Mouse (Mus musculus) forebrain, postnatal 0 days (tissue): ENCODE data around the gene Kif21b. TPM values are rescaled to one million over a fixed set of nuclear protein-coding genes. Genes with fewer than 3 reads are reported as not detected.
A peak's percentile ranks its signal among the peaks of the same experiment; 100 is the strongest.

Experiments used
- ATAC-seq: fragments of 200-750 bp; cut with Nextera tagmentation; 2 replicates; pipeline ENCODE4 v1.8.0; 2017; ENCODE audit warnings: mild to moderate bottlenecking, moderate library complexity
- DNase-seq: peaks from one replicate; pipeline ENCODE4 v3.0.0-alpha.2; 2015
- H3K27ac ChIP-seq: fragments of 300-500 bp; sonication (generic); 2 replicates; pipeline ENCODE4 v1.5.1; 2014; ENCODE audit warnings: low read depth, mild to moderate bottlenecking, antibody characterized with exemption, low read length, moderate library complexity, mixed read lengths
- H3K27me3 ChIP-seq: fragments of 300-500 bp; sonication (generic); 2 replicates; pipeline ENCODE4 v1.6.1; 2014; ENCODE audit warnings: mild to moderate bottlenecking, low read length, mixed read lengths; ENCODE audit not compliant: insufficient read depth
- H3K36me3 ChIP-seq: fragments of 300-500 bp; sonication (generic); 2 replicates; pipeline ENCODE4 v1.6.1; 2014; ENCODE audit warnings: mild to moderate bottlenecking, moderate library complexity; ENCODE audit not compliant: insufficient read depth
- H3K4me1 ChIP-seq: fragments of 300-500 bp; sonication (generic); 2 replicates; pipeline ENCODE4 v1.6.1; 2014; ENCODE audit warnings: antibody characterized with exemption; ENCODE audit not compliant: insufficient read depth
- H3K4me2 ChIP-seq: fragments of 300-500 bp; sonication (generic); 2 replicates; pipeline ENCODE4 v1.6.1; 2014; ENCODE audit warnings: low read depth, mild to moderate bottlenecking, moderate library complexity
- H3K4me3 ChIP-seq: fragments of 300-500 bp; sonication (generic); 2 replicates; pipeline ENCODE4 v1.5.1; 2014; ENCODE audit warnings: low read depth, low read length, mixed read lengths
- H3K9ac ChIP-seq: fragments of 300-500 bp; sonication (generic); 2 replicates; pipeline ENCODE4 v1.6.1; 2014; ENCODE audit warnings: mild to moderate bottlenecking
- H3K9me3 ChIP-seq: fragments of 300-500 bp; sonication (generic); 2 replicates; pipeline ENCODE4 v1.6.1; 2016; ENCODE audit warnings: low read length
- CTCF ChIP-seq: sonication (generic); IDR thresholded peaks from 2 replicates; pipeline ENCODE4 v1.5.1; 2016; ENCODE audit warnings: antibody characterized with exemption, control low read depth, low read depth
- WGBS: fragments of 180-500 bp; shearing (Covaris S2); extraction: QIAGEN DNeasy Blood & Tissue Kit; methylation state at CpG from one replicate; pipeline ENCODE4 v1.1.7; 2014; 5-methylcytosine and 5-hydroxymethylcytosine counted together
- polyA plus RNA-seq: library from polyadenylated mRNA; unstranded; fragments of >200 nt; fragmentation: Nextera tagmentation; extraction: Ambion mirVana; gene quantifications from 2 replicates; pipeline ENCODE4 v1.2.1, GENCODE M21; 2015
- total RNA-seq: library from RNA; depleted of rRNA; stranded (reverse); fragments of >200 nt; gene quantifications from 2 replicates; pipeline ENCODE4 v1.2.3, GENCODE M21; 2014

Gene Kif21b
- total and polyA plus RNA-seq, 2 experiments from 2014 or later, result 29.2 to 135 TPM

- WGBS, result 93% methylated on average over 5 of the region's 5 CpGs
- no peak overlapping the region for H3K4me2 ChIP-seq
- ATAC-seq, result no peak
Measured at GRCm38 (mm10) chr1:136190033-136190432, 58.8 kb downstream of the Kif21b start.

DNA sequence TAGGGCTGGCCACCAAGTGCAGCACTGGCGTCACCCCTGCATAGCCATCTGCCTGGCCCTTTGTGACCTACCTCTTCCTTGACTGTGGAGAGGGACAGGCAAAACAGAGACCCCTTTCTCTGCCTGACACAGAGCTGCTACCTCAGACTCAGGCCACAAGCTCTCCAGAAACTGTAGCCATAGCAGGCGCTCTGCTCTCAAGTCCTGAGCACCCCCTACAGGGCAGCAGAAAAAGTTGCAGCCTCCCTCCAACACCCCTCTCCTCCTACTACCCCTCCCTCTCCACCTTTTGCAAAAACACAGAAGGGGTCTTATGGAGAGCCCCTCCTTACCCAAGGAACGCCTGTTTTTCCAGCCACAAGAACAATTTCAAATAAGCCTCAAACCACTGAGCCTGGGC is 81.6 kb downstream of the Kif21b start, which contains the start of gene Mroh3:
TSS of gene Mroh3 (minus strand) at position 26 of the 400 bp plus-strand sequence.
- Histone ChIP-seq H3K4me2 (no peak within 1 kb of the TSS), H3K4me3 (no peak within 1 kb of the TSS), H3K9me3 (no peaks in the 10 kb centered on the region), H3K27me3 (no peaks in the 10 kb centered on the region), H3K36me3 (peaks cover 3% of the 10 kb centered on the region; the same call in 1 of the 2 replicates), H3K4me1 (no peaks in the 10 kb centered on the region), H3K27ac (no peak within 1 kb of the TSS), H3K9ac (no peak within 1 kb of the TSS)
- 45% methylated on average over 3 of the region's 3 CpGs for WGBS
- ATAC-seq (peak; percentile 88), DNase-seq (peak; percentile 54)
- TF ChIP-seq CTCF, result peak; percentile 75

More at GRCm38 (mm10) chr1:136190033-136190432, 58.8 kb downstream of the Kif21b start:
- Histone ChIP-seq H3K27me3 (no peaks in the 10 kb centered on the region), H3K9ac (no peak overlapping the region), H3K4me1 (no peaks in the 10 kb centered on the region), H3K36me3 (no peaks in the 10 kb centered on the region), H3K4me3 (no peak overlapping the region), H3K27ac (no peak overlapping the region), H3K9me3 (no peaks in the 10 kb centered on the region)
- DNase-seq, result no peak
- no peak for TF ChIP-seq CTCF

DNA sequence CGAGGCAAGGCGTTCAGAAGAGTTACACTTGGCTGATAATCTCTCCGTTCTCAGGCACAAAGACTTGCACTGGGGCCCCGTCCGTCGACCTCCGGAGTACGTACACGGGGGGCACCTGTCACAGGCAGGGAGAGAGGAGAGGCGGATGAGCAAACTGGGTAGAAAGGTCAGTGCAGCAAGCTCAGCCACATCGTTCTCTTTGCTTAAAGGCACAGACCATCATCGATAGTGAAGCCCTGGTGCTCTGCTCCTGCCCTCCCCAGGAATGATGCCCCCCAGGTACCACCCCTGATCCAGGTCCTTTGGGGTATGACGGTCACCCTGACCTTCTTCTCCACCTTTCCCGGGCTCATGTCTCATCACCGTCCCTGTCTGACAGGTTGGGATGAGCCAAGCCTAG is 83.1 kb downstream of the Kif21b start:
- Histone ChIP-seq H3K27me3 (no peaks in the 10 kb centered on the region), H3K9ac (no peak overlapping the region), H3K4me3 (no peak overlapping the region), H3K4me1 (no peaks in the 10 kb centered on the region), H3K4me2 (no peak overlapping the region), H3K36me3 (peaks cover 8% of the 10 kb centered on the region; the same call in 1 of the 2 replicates), H3K9me3 (no peaks in the 10 kb centered on the region), H3K27ac (no peak overlapping the region)
- 81% methylated on average over 15 of the region's 15 CpGs for WGBS
- no peak for TF ChIP-seq CTCF
- DNase-seq (no peak), ATAC-seq (no peak)

- WGBS, result 80% methylated on average over 10 of the region's 10 CpGs
- Histone ChIP-seq H3K9ac (no peak overlapping the region), H3K9me3 (no peaks in the 10 kb centered on the region), H3K4me1 (no peaks in the 10 kb centered on the region), H3K27ac (no peak overlapping the region), H3K27me3 (no peaks in the 10 kb centered on the region), H3K4me2 (no peak overlapping the region), H3K36me3 (peaks cover 11% of the 10 kb centered on the region; the same call in 1 of the 2 replicates), H3K4me3 (no peak overlapping the region)
- ATAC-seq, result no peak
- DNase-seq, result no peak
- TF ChIP-seq CTCF, result no peak
Measured at GRCm38 (mm10) chr1:136220037-136220871, 89.1 kb downstream of the Kif21b start.

DNA sequence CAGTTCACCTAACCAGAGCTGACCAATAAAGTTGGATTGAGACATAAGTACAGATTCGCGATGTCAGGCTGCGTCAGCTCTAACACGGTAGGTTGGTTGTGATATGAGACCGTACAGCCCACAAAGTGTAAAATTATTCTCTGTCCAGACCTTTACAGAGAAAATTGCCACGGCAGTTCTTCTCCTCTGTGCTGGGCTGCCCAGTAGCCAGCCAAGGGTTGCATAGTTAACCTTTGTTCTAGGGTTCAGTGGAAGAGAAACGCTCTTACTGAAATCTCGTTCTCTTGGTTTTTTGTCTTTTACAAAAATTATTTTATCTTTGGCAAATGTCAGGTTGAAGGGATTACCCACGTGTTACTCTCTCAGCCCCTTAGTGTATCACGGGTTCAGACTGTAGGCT is 91.2 kb downstream of the Kif21b start:
- Histone ChIP-seq H3K4me2 (no peak overlapping the region), H3K4me3 (no peak overlapping the region), H3K9ac (no peak overlapping the region), H3K36me3 (0 out of 2 replicates have a peak, but pooled peaks cover 10% of the 10 kb centered on the region), H3K9me3 (no peaks in the 10 kb centered on the region), H3K4me1 (no peaks in the 10 kb centered on the region), H3K27me3 (no peaks in the 10 kb centered on the region), H3K27ac (no peak overlapping the region)
- TF ChIP-seq CTCF, result no peak
- DNase-seq, result no peak
- ATAC-seq, result no peak
- 90% methylated on average over 10 of the region's 10 CpGs for WGBS

- Histone ChIP-seq H3K9ac (no peak overlapping the region), H3K9me3 (no peaks in the 10 kb centered on the region), H3K27ac (no peak overlapping the region), H3K4me3 (no peak overlapping the region), H3K4me2 (no peak overlapping the region), H3K36me3 (0 out of 2 replicates have a peak, but pooled peaks cover 4% of the 10 kb centered on the region), H3K4me1 (no peaks in the 10 kb centered on the region), H3K27me3 (no peaks in the 10 kb centered on the region)
- ATAC-seq, result no peak
- DNase-seq, result no peak
- 94% methylated on average over 10 of the region's 10 CpGs for WGBS
- no peak for TF ChIP-seq CTCF
Measured at GRCm38 (mm10) chr1:136223758-136224342, 92.7 kb downstream of the Kif21b start.

DNA sequence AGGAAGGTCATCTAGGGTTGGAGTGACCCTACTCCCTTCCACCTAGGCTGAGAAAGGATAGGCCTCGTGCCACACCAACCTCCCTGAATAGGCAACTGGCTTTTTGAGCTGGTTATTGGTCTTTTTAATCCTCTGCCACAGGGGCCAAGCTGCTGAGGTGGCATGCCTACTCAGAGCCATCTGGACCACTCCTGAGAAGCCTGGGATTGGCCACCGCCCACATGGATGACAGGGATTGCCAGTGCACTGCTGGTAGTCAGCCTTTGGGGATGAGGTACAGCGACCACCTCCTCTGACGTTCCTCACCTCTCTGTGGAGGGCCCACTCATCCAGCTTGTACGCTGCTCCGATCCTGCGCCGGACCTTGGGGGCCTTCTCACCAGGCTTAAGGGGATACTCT is 94.7 kb downstream of the Kif21b start:
- Histone ChIP-seq H3K4me3 (no peak overlapping the region), H3K4me1 (no peaks in the 10 kb centered on the region; the same call in 1 of the 2 replicates), H3K36me3 (0 out of 2 replicates have a peak, but pooled peaks cover 4% of the 10 kb centered on the region), H3K27ac (no peak overlapping the region), H3K9ac (no peak overlapping the region), H3K9me3 (no peaks in the 10 kb centered on the region), H3K27me3 (no peaks in the 10 kb centered on the region), H3K4me2 (no peak overlapping the region)
- ATAC-seq (no peak), DNase-seq (no peak)
- TF ChIP-seq CTCF, result no peak
- 94% methylated on average over 8 of the region's 8 CpGs for WGBS
